In genomic region chr4:130074761-130075515, GRCm38 (mm10) we compare ENCODE assay signal across 9 mouse cellular contexts. TPM values are rescaled to one million over a fixed set of nuclear protein-coding genes. Genes with fewer than 3 reads are reported as not detected.
DNase-seq lines count a peak whose midpoint lies in the region; ATAC-seq lines count a peak whose summit lies in the region.
"Had no signal": no experiment of that assay in that cellular context is flagged by ENCODE, and none has a peak within 500 bp of the region (broad histone marks: within the 10 kb centered on the region; RNA-seq: fewer than 3 reads in every experiment).

No protein-coding gene starts in this region.

- no peak for ATAC-seq in cerebellum, adult (ENCODE audit: insufficient number of reproducible peaks, low FRiP score, low TSS enrichment)

- intact Hi-C loops in left cerebral cortex, postnatal 4 days (cut with DNase I) = loop anchor here (5.0 kb wide), 1 partner anchor 38 kb away; no protein-coding TSS in a partner anchor
- intact Hi-C loops in left cerebral cortex, postnatal 14 days (cut with DNase I) = no loop called here

- DNase-seq in cerebellum, adult 11-12 months = peak; percentile 58
- peak; percentile 61 for DNase-seq in left cerebral cortex, postnatal 4 days
- DNase-seq in left cerebral cortex, postnatal 14 days (ENCODE audit: low spot score in 2 of 2) = no peak
- DNase-seq in cerebellum, postnatal 14 days = peak; percentile 59 to 62
- DNase-seq in kidney, postnatal 36 days = peak; percentile 81 to 92
- no peak for DNase-seq in urinary bladder, postnatal 14 days (ENCODE audit: low spot score)
- DNase-seq in testis, postnatal 10 days (ENCODE audit: low spot score) = no peak
- DNase-seq: thymus, postnatal 14 days had no signal

RNA-seq across cellular contexts. Expression of gene Col16a1, which starts 27.3 kb away (rescaled TPM):
- 10 to 100 TPM; 19.5 to 24.1 TPM for total RNA-seq in left cerebral cortex, postnatal 4 days (2021)
- 10 to 100 TPM; 12.2 to 17.8 TPM for total RNA-seq in left cerebral cortex, postnatal 14 days (2021)

RNA-seq across cellular contexts. Expression of gene Pef1, which starts 27.4 kb away (rescaled TPM):
- total RNA-seq in left cerebral cortex, postnatal 4 days (2021) = 10 to 100 TPM; 33.8 to 36.1 TPM
- total RNA-seq in left cerebral cortex, postnatal 14 days (2021) = 10 to 100 TPM; 47.6 to 49.2 TPM

Comparison
In these comparisons a context has a peak if more than half of its experiments do, and no peak if none do; other contexts are left out.
1. DNase-seq: peak in cerebellum, adult 11-12 months (single experiment), left cerebral cortex, postnatal 4 days (single experiment), cerebellum, postnatal 14 days (2 of 2) and kidney, postnatal 36 days (2 of 2); none in left cerebral cortex, postnatal 14 days (0 of 2), urinary bladder, postnatal 14 days (single experiment) and testis, postnatal 10 days (single experiment).